Mouse (Mus musculus) forebrain, embryonic 11.5 days (tissue): ENCODE data around the gene Hist1h2ah. TPM values are rescaled to one million over a fixed set of nuclear protein-coding genes. Genes with fewer than 3 reads are reported as not detected.

Experiments
- ATAC-seq: fragments of 200-750 bp; cut with Nextera tagmentation; replicated peaks from 2 replicates; pipeline ENCODE4 v1.8.0; 2017; ENCODE audit warnings: moderate TSS enrichment; ENCODE audit not compliant: low FRiP score
- DNase-seq: peaks from one replicate; pipeline ENCODE4 v3.0.0-alpha.2; 2017; ENCODE audit warnings: low spot score
- H3K27ac ChIP-seq: fragments of 300-500 bp; sonication (generic); 2 replicates; pipeline ENCODE4 v1.5.1; 2014; ENCODE audit warnings: low read depth, low read length
- H3K27me3 ChIP-seq: fragments of 300-500 bp; sonication (generic); 2 replicates; pipeline ENCODE4 v1.6.1; 2014; ENCODE audit warnings: mild to moderate bottlenecking, low read length, mixed read lengths; ENCODE audit not compliant: control insufficient read depth, insufficient read depth
- H3K36me3 ChIP-seq: fragments of 300-500 bp; sonication (generic); 2 replicates; pipeline ENCODE4 v1.6.1; 2014; ENCODE audit warnings: mild to moderate bottlenecking, low read length, moderate library complexity, mixed read lengths; ENCODE audit not compliant: control insufficient read depth, insufficient read depth
- H3K4me1 ChIP-seq: fragments of 300-500 bp; sonication (generic); replicated peaks from 2 replicates; pipeline ENCODE4 v1.6.1; 2014; ENCODE audit warnings: low read length, mixed read lengths; ENCODE audit not compliant: control insufficient read depth, insufficient read depth
- H3K4me2 ChIP-seq: fragments of 300-500 bp; sonication (generic); 2 replicates; pipeline ENCODE4 v1.6.1; 2014; ENCODE audit warnings: low read depth, mild to moderate bottlenecking, low read length, moderate library complexity, mixed read lengths; ENCODE audit not compliant: severe bottlenecking
- H3K4me3 ChIP-seq: fragments of 300-500 bp; sonication (generic); 2 replicates; pipeline ENCODE4 v1.5.1; 2014; ENCODE audit warnings: low read depth, low read length
- H3K9ac ChIP-seq: fragments of 300-500 bp; sonication (generic); 2 replicates; pipeline ENCODE4 v1.6.1; 2014; ENCODE audit warnings: low read length
- H3K9me3 ChIP-seq: fragments of 300-500 bp; sonication (generic); 2 replicates; pipeline ENCODE4 v1.6.1; 2016; ENCODE audit warnings: low read length, mixed read lengths; ENCODE audit not compliant: control insufficient read depth
- WGBS: fragments of 180-500 bp; shearing (Covaris S2); extraction: QIAGEN DNeasy Blood & Tissue Kit; methylation state at CpG from one replicate; pipeline ENCODE4 v1.1.7; 2014; 5-methylcytosine and 5-hydroxymethylcytosine counted together
- polyA plus RNA-seq: library from polyadenylated mRNA; unstranded; fragments of >200 nt; fragmentation: Nextera tagmentation; extraction: Ambion mirVana; gene quantifications from 2 replicates; pipeline ENCODE4 v1.2.1, GENCODE M21; 2014

Gene Hist1h2ah
- polyA plus RNA-seq, 1 experiment from 2014 or later = 5.6 TPM

DNA sequence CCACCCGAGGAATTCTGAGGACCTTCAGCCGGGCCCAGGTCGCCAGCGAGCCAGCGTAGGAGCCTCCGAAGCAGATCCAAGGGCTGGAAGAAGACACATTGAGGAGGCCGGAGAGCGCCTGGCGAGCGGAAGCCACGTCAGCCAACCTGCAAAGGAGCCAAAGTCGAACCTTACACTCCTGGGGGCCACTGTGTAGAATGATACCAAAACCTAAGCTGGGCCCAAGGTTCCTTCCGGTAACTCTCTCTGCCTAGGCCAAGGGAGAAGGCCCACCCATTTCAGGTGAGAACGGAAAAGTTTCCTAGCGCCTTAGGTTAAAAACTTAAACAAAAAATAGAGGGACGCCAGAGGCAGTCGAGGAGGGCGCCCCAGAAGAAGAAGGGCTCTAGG is 28.3 kb downstream of the Hist1h2ah start:
- 2% methylated on average over 18 of the region's 18 CpGs for WGBS
- H3K9ac ChIP-seq = no peak overlapping the region
- no peaks in the 10 kb centered on the region for H3K36me3 ChIP-seq
- peaks cover 12% of the 10 kb centered on the region; the same call in 1 of the 2 replicates for H3K4me1 ChIP-seq
- H3K27me3 ChIP-seq = peaks cover 94% of the 10 kb centered on the region
- H3K27ac ChIP-seq = no peak overlapping the region
- H3K9me3 ChIP-seq = no peaks in the 10 kb centered on the region
- peak overlapping the region; percentile 47 for H3K4me3 ChIP-seq
- peak overlapping the region; percentile 82 for H3K4me2 ChIP-seq
- DNase-seq (no peak), ATAC-seq (no peak)

GRCm38 (mm10) chr13:22006334-22007120 is 28.8 kb downstream of the Hist1h2ah start:
- Histone ChIP-seq H3K9ac (no peak overlapping the region; the same call in 1 of the 2 replicates), H3K36me3 (no peaks in the 10 kb centered on the region), H3K4me1 (peaks cover 12% of the 10 kb centered on the region; the same call in 1 of the 2 replicates), H3K27me3 (peaks cover 96% of the 10 kb centered on the region), H3K27ac (no peak overlapping the region), H3K9me3 (no peaks in the 10 kb centered on the region), H3K4me3 (peak overlapping the region; percentile 47), H3K4me2 (peak overlapping the region; percentile 82)
- DNase-seq (peak; percentile 75), ATAC-seq (peak; percentile 89)
- WGBS = under 1% methylated on average over 38 of the region's 38 CpGs

DNA sequence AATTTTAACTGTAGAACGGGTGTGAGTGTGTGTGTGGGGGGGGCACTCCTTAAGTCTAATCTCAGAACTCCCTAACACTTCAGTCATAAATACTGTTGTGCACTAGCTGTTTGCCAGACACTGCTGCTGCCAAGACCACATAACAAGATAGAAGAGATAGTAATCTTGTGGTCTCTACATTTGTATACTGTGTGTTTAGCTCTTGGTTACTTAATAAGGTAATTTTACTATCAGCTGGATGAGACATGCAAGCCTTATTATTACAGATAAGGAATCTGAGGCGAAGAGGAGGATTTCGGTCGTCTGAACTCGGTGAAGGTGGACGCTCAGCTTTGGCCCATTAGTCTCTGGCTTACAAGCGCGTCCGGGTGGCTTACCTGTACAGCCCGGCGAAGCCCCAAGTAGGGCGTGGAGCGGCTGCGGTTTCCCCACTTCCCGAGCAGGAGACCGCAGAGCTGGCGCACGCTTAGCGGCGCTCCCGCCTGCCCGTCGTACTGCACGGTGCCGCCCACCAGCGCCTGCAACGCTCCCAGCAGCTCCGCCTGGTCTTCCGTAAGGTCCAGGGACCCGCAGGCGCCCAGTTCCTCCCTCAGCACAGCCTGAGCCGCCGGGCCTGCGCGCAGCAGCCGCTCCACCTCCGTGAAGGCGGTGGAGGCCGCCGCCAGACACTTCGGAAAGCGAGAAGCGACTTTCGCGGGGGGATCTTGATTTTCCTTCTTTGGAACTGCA is 29.6 kb downstream of the Hist1h2ah start:
- Histone ChIP-seq H3K9ac (peak overlapping the region; percentile 43), H3K27me3 (peaks cover 99% of the 10 kb centered on the region), H3K4me2 (peak overlapping the region; percentile 82), H3K4me1 (peaks cover 12% of the 10 kb centered on the region; the same call in 1 of the 2 replicates), H3K27ac (no peak overlapping the region), H3K9me3 (no peaks in the 10 kb centered on the region), H3K36me3 (no peaks in the 10 kb centered on the region), H3K4me3 (peak overlapping the region; percentile 47)
- ATAC-seq = peak; percentile 79
- WGBS = 1% methylated on average over 44 of the region's 45 CpGs
- peak; percentile 77 for DNase-seq

DNA sequence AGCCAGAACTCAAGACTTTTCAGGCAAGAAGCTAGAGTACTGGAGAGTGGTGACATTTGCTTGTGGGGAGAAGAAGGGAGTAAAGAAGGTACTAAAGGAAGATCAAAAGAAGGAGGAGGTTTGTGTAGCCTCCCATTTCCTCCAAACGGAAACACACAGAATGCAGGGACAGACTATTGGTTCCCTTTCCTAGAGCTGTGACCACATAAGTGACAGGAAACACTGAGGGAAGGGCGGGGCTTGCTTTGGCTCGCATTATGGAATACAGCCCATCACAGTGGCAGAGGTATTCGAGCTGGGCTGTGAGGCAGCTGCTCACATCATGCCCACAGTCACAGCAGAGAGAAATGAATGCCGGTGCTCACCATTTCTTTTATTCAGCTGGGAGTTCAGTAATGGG is 33.5 kb downstream of the Hist1h2ah start:
- 33% methylated on average over 5 of the region's 5 CpGs for WGBS

GRCm38 (mm10) chr13:22001346-22001745 is 34.0 kb downstream of the Hist1h2ah start:
- no peak for DNase-seq
- H3K4me3 ChIP-seq = no peak overlapping the region
- H3K4me2 ChIP-seq = no peak overlapping the region
- H3K4me1 ChIP-seq = peaks cover 5% of the 10 kb centered on the region; the same call in 1 of the 2 replicates
- no peaks in the 10 kb centered on the region for H3K9me3 ChIP-seq
- H3K27ac ChIP-seq = no peak overlapping the region
- 73% methylated on average over 2 of the region's 2 CpGs for WGBS
- no peaks in the 10 kb centered on the region for H3K36me3 ChIP-seq
- no peak overlapping the region for H3K9ac ChIP-seq
- H3K27me3 ChIP-seq = peaks cover 96% of the 10 kb centered on the region
- ATAC-seq = no peak

More for the DNA sequence above, 33.5 kb downstream of the Hist1h2ah start:
- no peak overlapping the region for H3K27ac ChIP-seq
- no peaks in the 10 kb centered on the region for H3K9me3 ChIP-seq
- H3K27me3 ChIP-seq = peaks cover 97% of the 10 kb centered on the region
- no peak overlapping the region for H3K9ac ChIP-seq
- peaks cover 10% of the 10 kb centered on the region; the same call in 1 of the 2 replicates for H3K4me1 ChIP-seq
- no peaks in the 10 kb centered on the region for H3K36me3 ChIP-seq
- H3K4me3 ChIP-seq = no peak overlapping the region
- H3K4me2 ChIP-seq = no peak overlapping the region
- no peak for ATAC-seq
- DNase-seq = no peak

- no peaks in the 10 kb centered on the region for H3K36me3 ChIP-seq
- DNase-seq = no peak
- peaks cover 79% of the 10 kb centered on the region for H3K27me3 ChIP-seq
- WGBS = 32% methylated on average over 4 of the region's 4 CpGs
- ATAC-seq = no peak
- no peaks in the 10 kb centered on the region; the same call in 1 of the 2 replicates for H3K4me1 ChIP-seq
- no peak overlapping the region for H3K9ac ChIP-seq
- H3K9me3 ChIP-seq = no peaks in the 10 kb centered on the region
- H3K4me3 ChIP-seq = no peak overlapping the region
- no peak overlapping the region for H3K4me2 ChIP-seq
- H3K27ac ChIP-seq = no peak overlapping the region
These were observed 36.2 kb downstream of the Hist1h2ah start for GRCm38 (mm10) chr13:21999147-21999546.

DNA sequence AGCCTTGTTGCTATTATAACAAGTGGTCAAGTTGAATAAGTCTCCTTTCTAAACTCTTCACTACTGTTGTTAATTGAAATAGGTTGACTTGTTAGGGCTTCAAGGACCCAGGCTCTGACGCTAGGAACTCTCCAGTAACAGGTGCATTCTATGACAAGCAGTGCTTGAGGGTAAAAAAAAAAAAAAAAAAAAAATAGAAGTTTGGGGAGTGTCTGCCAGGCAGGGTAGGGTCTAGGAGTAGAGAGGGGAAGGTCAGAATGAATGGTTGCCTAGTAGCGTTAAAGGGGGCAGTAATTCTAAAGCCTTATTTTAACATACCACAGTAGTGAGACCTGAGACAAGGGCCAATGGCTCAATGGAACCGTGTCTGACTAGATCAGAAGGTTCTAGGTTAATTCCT is 37.0 kb downstream of the Hist1h2ah start:
- H3K36me3 ChIP-seq = no peaks in the 10 kb centered on the region
- no peak for DNase-seq
- H3K27me3 ChIP-seq = peaks cover 71% of the 10 kb centered on the region
- H3K9ac ChIP-seq = no peak overlapping the region
- H3K9me3 ChIP-seq = no peaks in the 10 kb centered on the region
- H3K4me3 ChIP-seq = no peak overlapping the region
- no peaks in the 10 kb centered on the region; the same call in 1 of the 2 replicates for H3K4me1 ChIP-seq
- 23% methylated on average over 3 of the region's 3 CpGs for WGBS
- ATAC-seq = no peak
- H3K27ac ChIP-seq = no peak overlapping the region
- no peak overlapping the region for H3K4me2 ChIP-seq

GRCm38 (mm10) chr13:21997821-21998220 is 37.5 kb downstream of the Hist1h2ah start:
- Histone ChIP-seq H3K4me1 (no peaks in the 10 kb centered on the region; the same call in 1 of the 2 replicates), H3K4me2 (peak overlapping the region; percentile 45; the same call in 1 of the 2 replicates), H3K36me3 (no peaks in the 10 kb centered on the region), H3K4me3 (no peak overlapping the region; the same call in 1 of the 2 replicates), H3K27me3 (peaks cover 66% of the 10 kb centered on the region), H3K9me3 (no peaks in the 10 kb centered on the region), H3K9ac (no peak overlapping the region), H3K27ac (no peak overlapping the region)
- ATAC-seq (no peak), DNase-seq (no peak)
- 1% methylated on average over 4 of the region's 4 CpGs for WGBS
